Mouse (Mus musculus): ENCODE data around the gene St6gal1. TPM values are rescaled to one million over a fixed set of nuclear protein-coding genes. Genes with fewer than 3 reads are reported as not detected.

St6gal1 gene
- polyA plus RNA-seq, 1 experiment from 2014 or later: 22.4 TPM

DNA sequence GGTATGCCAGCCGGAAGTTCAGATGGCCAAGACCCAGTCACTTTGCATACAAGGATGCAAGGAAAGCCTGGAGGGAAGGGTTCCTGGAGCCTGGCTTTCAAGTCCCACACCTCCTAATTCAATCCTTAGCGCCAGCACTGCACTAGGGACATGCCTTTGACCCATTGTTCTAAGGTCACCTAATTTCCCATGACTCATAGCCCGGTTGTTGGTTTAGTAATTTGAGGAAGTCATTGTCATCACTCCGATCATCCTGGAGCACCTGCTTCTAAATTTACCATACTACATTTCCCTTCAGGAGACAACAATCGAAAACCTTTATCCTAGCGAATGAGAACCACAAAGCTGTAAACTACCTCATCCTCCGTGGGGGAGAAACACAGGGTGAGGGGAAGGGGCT, 10.2 kb upstream of the St6gal1 start:
- Histone ChIP-seq H3K9ac (ENCODE audit: low read length) (no peak overlapping the region), H3K4me3 (ENCODE audit: low read depth, low read length) (no peak overlapping the region), H3K4me2 (ENCODE audit: low read length) (no peak overlapping the region), H3K36me3 (ENCODE audit: control insufficient read depth, insufficient read depth, low read length) (no peaks in the 10 kb centered on the region), H3K4me1 (replicated peaks; ENCODE audit: control insufficient read depth, insufficient read depth, low read length) (no peaks in the 10 kb centered on the region), H3K27ac (ENCODE audit: low read depth) (no peak overlapping the region), H3K27me3 (replicated peaks; ENCODE audit: control insufficient read depth, insufficient read depth, low read length) (no peaks in the 10 kb centered on the region), H3K9me3 (ENCODE audit: control insufficient read depth, low read length) (no peaks in the 10 kb centered on the region)
- no peak for DNase-seq (ENCODE audit: low spot score)
- ATAC-seq (replicated peaks; ENCODE audit: low FRiP score, low TSS enrichment, low read depth): no peak
- 72% methylated on average over 7 of the region's 7 CpGs for WGBS

DNA sequence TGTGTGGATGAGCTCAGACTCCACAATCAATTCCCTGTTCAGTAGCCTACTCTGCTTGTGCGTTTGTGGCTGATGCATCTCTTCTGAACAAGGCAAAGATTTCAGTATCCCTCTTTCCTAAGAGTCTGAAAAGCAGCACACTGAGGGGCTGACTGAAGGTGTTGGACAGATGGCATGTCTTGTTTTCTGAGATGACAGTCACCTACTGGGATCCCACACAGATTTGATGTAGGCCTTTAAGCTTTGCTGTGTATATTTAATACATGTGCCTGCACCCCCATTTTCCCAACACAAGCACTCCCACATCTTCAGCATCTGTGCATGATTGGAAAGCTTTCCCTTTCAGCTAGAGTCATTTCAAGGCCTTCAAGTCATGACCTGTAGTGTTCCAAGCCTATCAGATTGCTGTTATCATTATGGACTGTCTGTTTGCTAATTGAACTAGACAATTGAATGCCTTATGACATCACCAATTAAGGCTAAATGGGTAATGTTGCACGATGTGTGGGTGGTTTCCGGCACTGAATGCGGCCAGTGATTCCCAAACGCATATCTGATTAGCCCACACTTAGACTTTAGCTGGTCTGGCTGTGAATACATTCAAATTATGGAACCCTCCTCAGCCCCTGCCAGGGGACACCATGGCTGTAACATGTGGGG, 9.2 kb upstream of the St6gal1 start:
- DNase-seq (ENCODE audit: low spot score) (peak; percentile 33), ATAC-seq (replicated peaks; ENCODE audit: low FRiP score, low TSS enrichment, low read depth) (no peak)
- Histone ChIP-seq H3K4me2 (ENCODE audit: low read length) (no peak overlapping the region), H3K4me3 (ENCODE audit: low read depth, low read length) (no peak overlapping the region), H3K27me3 (replicated peaks; ENCODE audit: control insufficient read depth, insufficient read depth, low read length) (no peaks in the 10 kb centered on the region), H3K4me1 (replicated peaks; ENCODE audit: control insufficient read depth, insufficient read depth, low read length) (no peaks in the 10 kb centered on the region), H3K36me3 (ENCODE audit: control insufficient read depth, insufficient read depth, low read length) (no peaks in the 10 kb centered on the region), H3K9me3 (ENCODE audit: control insufficient read depth, low read length) (no peaks in the 10 kb centered on the region), H3K9ac (ENCODE audit: low read length) (no peak overlapping the region), H3K27ac (ENCODE audit: low read depth) (no peak overlapping the region)
- WGBS: 79% methylated on average over 5 of the region's 5 CpGs

DNA sequence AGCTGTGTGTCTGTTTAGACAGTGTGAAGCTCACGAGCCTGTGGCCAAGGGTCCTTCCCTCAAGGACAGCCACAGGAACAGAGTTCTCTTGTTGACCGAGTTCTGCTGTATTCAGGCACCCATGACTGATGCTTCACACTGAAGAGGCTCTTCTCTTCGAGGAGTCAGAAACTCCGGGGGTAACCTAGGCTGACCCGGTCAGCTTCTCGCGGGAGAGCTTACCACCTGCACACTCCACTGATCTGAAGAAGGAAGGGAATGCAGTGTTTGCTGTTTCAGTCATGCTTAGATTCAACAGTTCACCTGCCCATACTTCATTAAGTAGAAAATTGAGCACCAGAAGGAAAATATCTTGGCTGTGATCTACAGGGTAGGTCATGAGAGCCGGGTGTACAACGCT, 8.2 kb upstream of the St6gal1 start:
- Histone ChIP-seq H3K4me2 (ENCODE audit: low read length) (no peak overlapping the region), H3K9ac (ENCODE audit: low read length) (no peak overlapping the region), H3K27ac (ENCODE audit: low read depth) (no peak overlapping the region), H3K4me1 (replicated peaks; ENCODE audit: control insufficient read depth, insufficient read depth, low read length) (no peaks in the 10 kb centered on the region), H3K36me3 (ENCODE audit: control insufficient read depth, insufficient read depth, low read length) (no peaks in the 10 kb centered on the region), H3K27me3 (replicated peaks; ENCODE audit: control insufficient read depth, insufficient read depth, low read length) (no peaks in the 10 kb centered on the region), H3K4me3 (ENCODE audit: low read depth, low read length) (no peak overlapping the region), H3K9me3 (ENCODE audit: control insufficient read depth, low read length) (no peaks in the 10 kb centered on the region)
- peak; percentile 35 for DNase-seq (ENCODE audit: low spot score)
- no peak for ATAC-seq (replicated peaks; ENCODE audit: low FRiP score, low TSS enrichment, low read depth)
- WGBS: 78% methylated on average over 9 of the region's 9 CpGs

DNA sequence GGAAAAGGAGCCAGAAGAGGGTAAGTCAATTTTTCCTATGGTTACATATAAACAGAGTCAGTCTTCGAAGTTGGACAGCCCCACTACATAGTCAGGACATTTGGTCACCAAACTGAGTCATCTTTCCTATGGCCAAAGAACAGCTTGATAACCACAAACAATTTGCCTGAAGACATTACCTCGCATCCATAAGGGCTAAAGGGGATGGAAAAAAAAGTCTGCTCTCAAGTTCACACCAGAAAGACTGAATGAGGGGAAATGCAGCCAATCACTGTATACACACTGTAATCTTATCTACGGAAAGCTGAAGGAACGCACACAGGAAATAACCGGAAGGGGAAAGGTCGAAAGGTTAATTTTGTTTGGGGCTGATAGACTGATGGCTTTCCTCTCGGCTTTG, 6.2 kb upstream of the St6gal1 start:
- no peak overlapping the region for H3K9ac ChIP-seq (ENCODE audit: low read length)
- no peak overlapping the region for H3K27ac ChIP-seq (ENCODE audit: low read depth)
- H3K4me3 ChIP-seq (ENCODE audit: low read depth, low read length): no peak overlapping the region
- 28% methylated on average over 7 of the region's 7 CpGs for WGBS
- no peak for ATAC-seq (replicated peaks; ENCODE audit: low FRiP score, low TSS enrichment, low read depth)
- no peaks in the 10 kb centered on the region for H3K36me3 ChIP-seq (ENCODE audit: control insufficient read depth, insufficient read depth, low read length)
- no peaks in the 10 kb centered on the region for H3K9me3 ChIP-seq (ENCODE audit: control insufficient read depth, low read length)
- no peak for DNase-seq (ENCODE audit: low spot score)
- no peak overlapping the region for H3K4me2 ChIP-seq (ENCODE audit: low read length)
- H3K4me1 ChIP-seq (replicated peaks; ENCODE audit: control insufficient read depth, insufficient read depth, low read length): no peaks in the 10 kb centered on the region
- no peaks in the 10 kb centered on the region for H3K27me3 ChIP-seq (replicated peaks; ENCODE audit: control insufficient read depth, insufficient read depth, low read length)

DNA sequence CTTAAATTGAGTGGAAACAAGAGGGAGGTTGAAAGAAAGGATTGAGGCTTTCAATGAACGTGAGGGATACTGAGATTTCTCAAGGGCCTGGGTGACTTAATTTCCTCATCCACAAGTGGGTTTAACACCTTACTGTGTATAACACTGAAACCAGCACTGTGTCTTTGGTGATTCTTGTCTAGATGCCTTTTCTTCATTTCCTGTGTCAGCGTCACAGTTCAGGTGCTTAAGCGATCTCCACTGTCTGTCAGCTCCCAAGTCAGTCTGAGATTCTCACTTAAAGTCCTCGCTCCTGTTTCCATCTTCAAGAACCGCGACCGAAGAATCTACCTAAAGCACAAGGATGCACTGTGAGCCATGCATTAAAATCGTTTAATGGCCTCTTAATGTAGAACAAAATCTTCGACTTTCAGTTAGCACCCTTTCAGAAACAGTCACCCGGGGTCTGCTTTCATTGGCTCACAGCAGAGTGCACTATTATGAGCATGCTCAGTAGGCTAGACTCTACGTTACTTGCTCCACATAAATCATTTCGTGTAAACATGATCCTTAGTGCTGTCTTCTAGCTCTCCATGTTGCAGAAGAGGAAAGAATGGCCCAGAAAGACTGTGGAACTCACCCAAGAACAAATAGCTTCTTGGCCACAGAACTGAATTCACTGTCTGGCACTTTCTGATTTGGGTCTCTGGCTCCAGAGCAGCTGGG, 1.2 kb upstream of the St6gal1 start:
- 68% methylated on average over 12 of the region's 12 CpGs for WGBS
- Histone ChIP-seq H3K27ac (ENCODE audit: low read depth) (no peak overlapping the region), H3K27me3 (replicated peaks; ENCODE audit: control insufficient read depth, insufficient read depth, low read length) (no peaks in the 10 kb centered on the region), H3K36me3 (ENCODE audit: control insufficient read depth, insufficient read depth, low read length) (no peaks in the 10 kb centered on the region), H3K4me3 (ENCODE audit: low read depth, low read length) (no peak overlapping the region), H3K9me3 (ENCODE audit: control insufficient read depth, low read length) (no peaks in the 10 kb centered on the region), H3K4me1 (replicated peaks; ENCODE audit: control insufficient read depth, insufficient read depth, low read length) (peaks cover 14% of the 10 kb centered on the region), H3K4me2 (ENCODE audit: low read length) (peak overlapping the region; percentile 97; the same call in 1 of the 2 replicates), H3K9ac (ENCODE audit: low read length) (no peak overlapping the region)
- peak; percentile 50 for DNase-seq (ENCODE audit: low spot score)
- ATAC-seq (replicated peaks; ENCODE audit: low FRiP score, low TSS enrichment, low read depth): no peak

DNA sequence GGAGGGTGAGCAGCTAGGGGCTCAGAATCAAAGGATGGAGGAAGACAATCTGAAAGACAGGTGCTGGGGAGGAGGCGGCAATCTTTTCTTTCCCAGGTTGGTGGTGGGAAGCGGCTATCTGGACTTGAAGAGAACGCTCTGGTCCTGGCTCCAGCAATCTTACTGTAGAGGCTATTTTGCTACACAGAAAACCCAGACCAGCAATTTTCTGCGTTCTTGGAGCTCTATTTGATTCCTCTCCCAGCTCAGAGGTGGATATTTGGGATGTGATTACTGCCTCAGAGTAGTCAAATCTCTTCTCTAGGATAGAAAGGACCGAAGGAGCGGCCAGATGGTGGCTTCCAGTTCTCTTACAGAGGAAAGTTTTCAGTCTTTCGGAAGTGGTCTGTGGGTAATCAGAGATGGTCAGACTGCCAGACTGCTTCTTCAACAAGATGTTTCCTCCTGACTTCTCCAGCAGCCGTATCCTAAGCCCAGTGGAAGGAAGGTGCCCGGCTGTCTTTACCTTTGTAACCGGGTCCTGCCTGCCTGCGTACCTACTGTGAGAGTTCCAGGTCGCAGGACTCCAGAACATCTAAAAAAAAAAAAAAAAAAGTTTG, 570 bp upstream of the St6gal1 start:
- H3K4me3 ChIP-seq (ENCODE audit: low read depth, low read length): peak overlapping the region; percentile 75
- 33% methylated on average over 12 of the region's 12 CpGs for WGBS
- DNase-seq (ENCODE audit: low spot score) (peak; percentile 51), ATAC-seq (replicated peaks; ENCODE audit: low FRiP score, low TSS enrichment, low read depth) (no peak)
- H3K9ac ChIP-seq (ENCODE audit: low read length): peak overlapping the region; percentile 88; the same call in 1 of the 2 replicates
- H3K36me3 ChIP-seq (ENCODE audit: control insufficient read depth, insufficient read depth, low read length): no peaks in the 10 kb centered on the region
- H3K27ac ChIP-seq (ENCODE audit: low read depth): 0 out of 2 replicates have a peak overlapping the region, but pooled peaks have one; percentile 88
- peak overlapping the region; percentile 97 for H3K4me2 ChIP-seq (ENCODE audit: low read length)
- no peaks in the 10 kb centered on the region for H3K27me3 ChIP-seq (replicated peaks; ENCODE audit: control insufficient read depth, insufficient read depth, low read length)
- peaks cover 14% of the 10 kb centered on the region for H3K4me1 ChIP-seq (replicated peaks; ENCODE audit: control insufficient read depth, insufficient read depth, low read length)
- H3K9me3 ChIP-seq (ENCODE audit: control insufficient read depth, low read length): no peaks in the 10 kb centered on the region

DNA sequence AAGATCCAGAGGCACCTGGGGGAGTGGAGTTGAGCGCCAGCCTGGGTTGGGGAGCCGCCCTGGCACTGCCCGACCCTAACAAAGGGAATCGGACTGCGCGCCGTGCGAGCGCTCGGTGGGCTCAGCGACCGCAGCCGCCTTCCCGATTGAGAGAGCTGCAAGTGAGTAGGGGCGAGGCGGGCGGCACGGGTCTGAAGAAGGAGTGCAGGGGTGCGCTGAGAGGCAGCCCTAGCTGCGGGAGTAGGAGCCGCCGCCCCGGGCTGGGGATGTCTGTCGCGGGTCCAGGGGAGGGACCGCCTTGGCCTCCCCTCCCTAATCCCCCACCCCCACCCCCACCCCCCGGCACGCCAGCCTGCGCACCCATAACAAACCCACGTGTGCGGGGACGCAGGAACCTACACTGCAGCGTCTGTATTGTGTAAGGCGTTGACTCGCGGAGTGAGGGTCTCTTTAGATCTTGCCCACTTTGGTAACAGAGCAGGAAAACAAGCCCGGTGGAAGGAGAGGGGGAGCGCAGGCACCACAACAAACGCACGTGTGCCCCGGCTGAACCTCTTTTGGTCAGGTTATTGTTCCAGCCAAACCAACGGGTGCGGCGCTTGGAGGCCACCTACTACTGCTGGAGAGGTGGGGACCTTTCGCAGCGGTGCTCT, 655 bp downstream of the St6gal1 start:
- Histone ChIP-seq H3K9ac (ENCODE audit: low read length) (peak overlapping the region; percentile 88), H3K27ac (ENCODE audit: low read depth) (peak overlapping the region; percentile 88), H3K27me3 (replicated peaks; ENCODE audit: control insufficient read depth, insufficient read depth, low read length) (no peaks in the 10 kb centered on the region), H3K4me2 (ENCODE audit: low read length) (peak overlapping the region; percentile 97), H3K9me3 (ENCODE audit: control insufficient read depth, low read length) (no peaks in the 10 kb centered on the region), H3K4me3 (ENCODE audit: low read depth, low read length) (peak overlapping the region; percentile 75), H3K36me3 (ENCODE audit: control insufficient read depth, insufficient read depth, low read length) (no peaks in the 10 kb centered on the region), H3K4me1 (replicated peaks; ENCODE audit: control insufficient read depth, insufficient read depth, low read length) (peaks cover 14% of the 10 kb centered on the region)
- DNase-seq (ENCODE audit: low spot score) (peak; percentile 75), ATAC-seq (replicated peaks; ENCODE audit: low FRiP score, low TSS enrichment, low read depth) (peak; percentile 78)
- WGBS: under 1% methylated on average over 45 of the region's 46 CpGs

DNA sequence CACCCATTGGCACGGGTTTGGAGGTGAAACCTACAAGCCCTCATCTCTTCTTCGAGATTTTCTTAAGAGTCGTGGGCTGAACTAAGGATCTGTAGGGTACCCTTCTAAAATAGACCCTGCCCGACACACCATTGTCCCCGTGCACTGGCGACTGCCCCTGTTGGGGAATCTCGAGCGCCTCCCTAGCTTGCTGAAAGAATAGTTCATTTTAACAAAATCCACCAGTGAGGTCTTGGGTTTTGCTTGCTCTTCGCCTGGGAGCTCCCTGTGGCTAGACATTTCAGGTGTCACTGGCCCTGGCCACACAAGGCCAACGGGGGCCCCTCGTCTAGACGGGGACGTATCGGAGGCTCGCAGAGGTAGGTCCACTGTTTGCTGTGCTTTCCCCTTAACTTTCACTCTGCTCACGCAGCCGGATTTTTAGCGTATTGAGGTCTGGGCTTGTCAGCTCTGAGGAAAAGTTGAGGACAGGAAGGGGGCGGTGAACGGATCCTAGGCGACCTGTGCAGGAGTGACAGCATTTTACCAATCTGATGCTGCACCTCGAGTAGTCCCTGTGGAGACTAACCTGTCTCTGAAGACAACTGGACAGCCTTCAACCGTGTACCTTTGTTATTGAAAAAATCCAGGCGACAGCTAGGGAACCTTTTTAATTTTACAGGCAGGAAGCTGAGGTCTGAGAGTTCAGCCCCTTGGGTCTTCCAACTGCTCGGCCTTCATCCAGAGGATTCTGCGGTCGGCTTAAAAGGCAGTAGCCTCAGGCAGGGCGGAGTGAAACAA, 1.5 kb downstream of the St6gal1 start:
- no peaks in the 10 kb centered on the region for H3K9me3 ChIP-seq (ENCODE audit: control insufficient read depth, low read length)
- peak overlapping the region; percentile 88 for H3K27ac ChIP-seq (ENCODE audit: low read depth)
- DNase-seq (ENCODE audit: low spot score) (peak; percentile 78), ATAC-seq (replicated peaks; ENCODE audit: low FRiP score, low TSS enrichment, low read depth) (peak; percentile 30; the same call in 1 of the 2 replicates)
- peak overlapping the region; percentile 75 for H3K4me3 ChIP-seq (ENCODE audit: low read depth, low read length)
- H3K4me2 ChIP-seq (ENCODE audit: low read length): peak overlapping the region; percentile 97
- WGBS: 1% methylated on average over 28 of the region's 28 CpGs
- no peaks in the 10 kb centered on the region for H3K36me3 ChIP-seq (ENCODE audit: control insufficient read depth, insufficient read depth, low read length)
- H3K27me3 ChIP-seq (replicated peaks; ENCODE audit: control insufficient read depth, insufficient read depth, low read length): no peaks in the 10 kb centered on the region
- peaks cover 15% of the 10 kb centered on the region for H3K4me1 ChIP-seq (replicated peaks; ENCODE audit: control insufficient read depth, insufficient read depth, low read length)
- H3K9ac ChIP-seq (ENCODE audit: low read length): peak overlapping the region; percentile 88
